Mouse (Mus musculus): ENCODE data around the gene Mfn1. TPM values are rescaled to one million over a fixed set of nuclear protein-coding genes. Genes with fewer than 3 reads are reported as not detected.

The Mfn1 gene
- total RNA-seq (2021), result 100 to 1,000 TPM in 1 of 2 experiments, 10 to 100 TPM in 1; 96.4 to 130 TPM
- long read RNA-seq, experiment 1, full-length matches to known transcripts, result 25 of 40 reads
- long read RNA-seq, experiment 1, partial matches to known transcripts, result 8 of 40 reads
- long read RNA-seq, experiment 1, other reads (novel, unspliced or antisense), result 7 of 40 reads
- long read RNA-seq, experiment 2, full-length matches to known transcripts, result 28 of 41 reads
- long read RNA-seq, experiment 2, partial matches to known transcripts, result 4 of 41 reads
- long read RNA-seq, experiment 2, other reads (novel, unspliced or antisense), result 9 of 41 reads

DNA sequence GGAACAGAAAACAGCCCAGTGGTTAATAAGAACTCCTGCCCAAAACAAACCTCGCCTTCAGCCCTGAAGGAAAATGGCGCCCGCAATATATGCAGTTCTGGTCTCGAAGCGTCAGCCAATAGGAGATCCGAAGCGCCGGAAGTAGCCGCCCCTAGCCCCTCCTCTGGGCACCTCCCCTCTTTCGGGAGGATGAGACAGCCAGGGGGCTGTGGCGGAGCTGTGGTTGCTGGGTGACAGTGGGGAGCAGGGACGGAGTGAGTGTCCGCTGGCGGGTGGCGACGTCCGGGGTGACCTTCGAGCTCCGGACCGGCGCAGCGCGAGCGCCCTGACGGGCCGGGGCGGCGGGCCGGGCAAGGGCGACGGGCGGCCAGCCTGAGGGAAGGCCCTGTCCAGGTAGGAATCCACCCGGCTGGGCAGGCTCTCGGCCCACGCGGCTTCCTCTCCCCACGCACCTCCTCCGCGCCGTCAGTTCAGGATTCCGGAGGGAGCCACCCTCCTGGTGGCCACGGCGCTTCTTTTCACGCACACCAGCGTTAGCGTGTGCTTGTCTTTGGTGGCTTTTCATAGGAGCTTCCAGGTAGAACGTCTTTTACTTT lies at the start of gene Mfn1:
Gene Mfn1 (plus strand): TSS at position 163 of the 596 bp plus-strand sequence.
- DNase-seq (ENCODE audit: low spot score in 2 of 2), result peak; percentile 85 to 95

DNA sequence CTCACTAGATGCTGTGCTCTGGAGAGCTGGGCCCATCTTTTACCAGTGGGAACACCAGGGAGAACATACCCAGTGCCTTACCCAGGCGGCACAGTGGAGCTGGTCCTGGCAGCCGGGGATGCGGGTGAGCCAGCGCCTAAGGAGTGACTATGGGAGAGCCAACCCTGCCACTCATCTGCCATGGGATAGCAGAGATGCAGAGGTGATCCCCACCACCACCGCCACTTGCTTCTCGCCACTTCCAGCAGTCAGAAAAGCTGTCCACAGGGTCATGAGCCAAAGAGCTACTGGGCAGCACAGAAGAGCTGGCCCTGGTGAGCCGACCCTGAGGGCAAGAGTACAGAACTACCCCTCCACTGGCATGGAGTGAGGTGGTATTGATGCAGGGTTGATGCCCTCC lies 49.3 kb upstream of the Mfn1 start:
- DNase-seq (ENCODE audit: low spot score in 2 of 2), result no peak

DNA sequence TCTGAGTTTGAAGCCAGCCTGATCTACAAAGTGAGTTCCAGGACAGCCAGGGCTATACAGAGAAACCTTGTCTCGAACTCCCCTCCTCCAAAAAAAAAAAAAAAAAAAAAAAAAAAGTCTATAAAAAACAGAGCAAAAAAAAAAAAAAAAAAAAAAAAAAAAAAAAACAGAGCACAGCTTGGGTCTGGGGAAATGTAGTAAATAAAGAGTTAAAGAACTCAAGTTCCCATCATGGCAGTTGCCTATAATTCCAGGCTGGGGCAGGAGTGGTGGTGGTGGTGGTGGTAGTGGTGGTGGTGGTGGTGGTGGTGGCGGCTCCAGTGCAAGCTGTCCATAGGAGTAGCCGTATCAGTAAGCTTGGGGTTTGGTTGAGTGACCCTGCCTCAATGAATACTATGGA lies 46.2 kb upstream of the Mfn1 start:
- no peak for DNase-seq (ENCODE audit: low spot score in 2 of 2)

DNA sequence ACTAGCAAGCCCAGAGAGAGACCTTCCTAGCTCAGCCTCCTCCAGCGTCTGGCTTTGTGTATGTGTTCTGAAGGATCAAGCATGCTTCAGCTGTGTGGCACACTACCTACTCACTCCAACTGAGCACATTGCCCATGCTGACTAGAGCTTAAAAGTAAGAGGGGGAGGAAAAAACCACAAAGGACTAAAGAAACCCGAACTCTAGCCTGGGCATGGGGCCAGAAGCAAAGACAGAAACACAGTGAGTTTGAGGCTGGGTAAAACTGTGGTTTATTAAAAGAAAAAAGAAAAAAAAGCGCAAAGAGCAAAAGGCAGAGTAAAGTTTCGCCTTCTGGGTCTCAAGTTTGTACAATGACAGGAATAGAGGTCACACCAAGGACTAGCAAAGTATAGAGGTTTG lies 42.7 kb upstream of the Mfn1 start:
- no peak for DNase-seq (ENCODE audit: low spot score in 2 of 2)

DNA sequence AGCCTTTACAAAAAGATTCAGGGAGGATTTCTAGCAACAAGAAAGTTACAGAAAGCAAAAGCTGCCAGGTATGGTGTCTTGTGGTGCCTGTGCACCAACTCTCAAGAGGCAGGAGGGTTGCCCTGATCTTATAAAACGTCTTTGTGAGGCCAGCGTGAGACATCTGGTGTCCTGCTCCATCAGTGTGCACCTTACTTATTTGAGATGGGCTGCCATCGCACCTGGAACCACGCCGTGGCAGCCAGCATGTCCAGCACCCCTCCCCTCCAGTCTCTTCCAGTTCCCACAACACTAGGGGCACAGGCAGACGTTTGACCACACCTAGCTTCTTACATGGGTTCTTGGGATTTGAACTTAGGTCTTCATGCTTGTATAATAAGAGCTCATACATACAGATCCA lies 41.1 kb upstream of the Mfn1 start:
- no peak for DNase-seq (ENCODE audit: low spot score in 2 of 2)

DNA sequence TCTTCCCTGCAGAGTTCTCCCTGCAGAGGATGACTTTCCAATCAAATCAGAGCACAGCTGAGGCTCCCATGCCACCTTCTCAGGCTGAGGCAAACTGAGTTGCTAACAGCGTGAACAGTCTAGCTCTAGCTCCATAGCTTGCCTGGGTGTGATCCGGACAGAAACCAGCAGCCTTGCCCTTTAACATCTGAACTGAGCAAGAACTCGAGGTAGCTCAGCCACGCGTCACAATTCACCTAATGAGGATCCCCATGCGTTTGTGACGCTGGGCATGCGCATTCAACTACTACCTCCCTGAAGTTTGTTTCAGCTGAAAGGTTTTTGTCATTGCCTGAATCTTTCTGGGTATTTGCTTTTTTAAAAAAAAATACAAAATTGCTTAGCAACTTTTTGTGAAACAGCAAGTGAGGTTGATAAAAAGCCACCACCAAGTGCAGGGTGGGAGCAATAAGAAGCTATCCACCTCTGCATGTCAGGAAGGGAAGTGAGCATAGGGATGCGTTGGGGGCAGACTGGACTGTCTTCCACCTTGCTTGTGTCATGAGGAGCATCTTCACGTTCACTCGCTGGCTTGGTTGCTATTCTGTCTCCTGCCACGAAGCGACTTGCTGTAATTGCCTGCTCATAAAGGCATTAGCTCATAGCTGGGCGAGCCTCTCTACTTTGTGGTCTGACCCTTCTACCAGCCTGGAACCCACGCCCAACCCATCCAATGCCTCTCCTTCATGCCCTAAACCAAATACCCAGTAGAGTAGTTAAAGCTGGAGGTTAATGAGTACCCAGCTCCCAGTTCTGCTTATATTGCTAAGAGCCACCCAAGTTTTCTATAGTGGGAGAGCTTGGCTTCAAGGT lies 39.0 kb upstream of the Mfn1 start:
- DNase-seq (ENCODE audit: low spot score in 2 of 2), result no peak

DNA sequence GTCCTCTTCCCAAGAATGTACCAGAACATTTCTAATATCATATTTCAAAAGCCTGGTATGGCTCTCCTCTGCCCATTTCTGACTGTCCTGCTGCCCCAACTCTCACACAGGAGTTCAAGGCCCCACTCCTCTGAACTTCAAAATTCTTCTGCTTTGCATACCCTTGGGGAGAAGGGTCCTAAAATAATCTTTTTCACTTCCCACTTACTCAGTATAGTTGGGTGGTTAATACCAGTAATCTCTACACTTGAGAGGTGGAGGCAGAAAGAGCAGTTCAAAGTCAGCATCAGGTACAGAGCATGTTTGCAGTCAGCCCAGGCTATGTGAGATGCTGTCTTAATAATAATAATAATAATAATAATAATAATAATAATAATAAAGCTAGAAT lies 38.3 kb upstream of the Mfn1 start:
- DNase-seq (ENCODE audit: low spot score in 2 of 2), result no peak

DNA sequence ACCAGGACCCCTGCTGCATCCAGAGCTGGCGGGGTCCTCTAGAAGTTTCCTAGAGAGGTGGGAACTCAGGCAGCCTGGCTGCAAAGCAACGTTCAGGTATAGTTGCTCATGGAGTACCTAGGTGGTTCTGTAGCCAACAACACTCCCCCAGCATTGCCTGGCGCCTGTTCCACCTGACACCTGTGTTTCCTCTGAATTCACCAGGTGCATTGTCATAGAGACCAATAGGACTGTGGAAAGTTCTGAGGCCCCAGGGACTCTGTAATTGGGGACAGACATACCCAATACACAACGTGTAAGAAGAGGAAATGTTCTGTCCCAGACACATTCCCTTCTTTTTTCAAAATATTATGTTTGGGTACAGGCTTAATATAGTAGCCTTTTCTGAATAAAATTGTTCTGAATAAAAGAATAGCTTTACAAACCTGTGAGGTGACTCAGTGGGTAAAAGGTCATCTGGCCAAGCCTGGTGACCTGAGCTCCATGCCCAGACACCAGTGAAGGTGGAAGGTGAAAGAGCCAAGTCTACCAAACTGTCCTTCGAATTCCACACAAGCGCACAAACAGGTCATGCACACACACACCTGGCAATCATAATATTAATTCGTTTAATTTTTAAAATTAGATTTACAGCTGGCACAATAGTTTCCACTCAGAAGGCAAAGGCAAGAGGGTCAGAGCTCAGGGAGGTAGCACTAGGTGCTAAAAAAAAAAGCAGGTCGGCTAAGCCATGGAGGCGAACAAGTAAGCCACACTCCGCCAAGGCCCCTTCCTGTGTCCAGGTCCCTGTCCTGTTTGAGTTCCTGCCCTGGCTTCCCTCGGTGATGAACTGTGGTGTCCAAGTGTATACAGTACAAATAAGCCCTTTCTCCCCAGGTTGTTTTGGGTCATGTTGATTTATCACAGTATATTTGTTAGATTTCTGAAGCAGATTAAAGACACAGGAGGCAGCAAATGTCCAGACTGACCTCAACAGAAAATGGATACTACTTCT lies 36.9 kb upstream of the Mfn1 start, which contains the start of gene Kcnmb3:
Gene Kcnmb3 (minus strand): TSS at position 135 of the 994 bp plus-strand sequence.
- DNase-seq (ENCODE audit: low spot score in 2 of 2), result no peak

DNA sequence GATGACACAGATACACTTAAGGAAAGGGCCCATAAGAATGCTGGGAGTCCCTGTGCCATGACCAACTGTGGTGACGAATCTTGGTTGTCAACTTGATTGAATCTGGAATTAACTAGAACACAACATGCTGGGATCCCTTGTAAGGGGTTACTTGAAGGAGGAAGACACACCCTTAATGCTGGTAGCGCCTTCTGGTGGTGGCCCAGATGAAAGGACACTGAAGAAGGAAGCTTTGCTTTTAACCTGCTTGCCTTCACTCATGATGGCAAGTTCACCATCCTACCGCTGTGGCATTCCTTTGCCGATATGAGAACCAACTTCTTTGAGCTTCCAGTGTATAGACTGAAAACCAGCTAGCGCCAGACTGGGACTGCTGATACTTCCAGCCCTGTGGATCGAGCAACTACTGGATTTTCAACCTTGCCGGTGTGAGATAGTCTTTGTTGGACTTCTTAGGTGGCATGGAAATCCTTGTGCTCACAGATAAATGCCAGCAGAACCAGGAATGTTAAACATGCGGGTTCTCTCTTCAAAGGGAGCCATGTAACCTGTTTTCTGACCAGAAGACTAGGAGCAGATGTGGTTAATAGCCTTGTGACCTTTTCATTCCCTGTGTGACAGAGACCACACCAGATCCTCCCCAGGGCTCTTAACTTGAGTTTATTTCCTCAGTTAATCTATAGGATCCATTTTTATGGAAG lies 34.7 kb upstream of the Mfn1 start:
- no peak for DNase-seq (ENCODE audit: low spot score in 2 of 2)

DNA sequence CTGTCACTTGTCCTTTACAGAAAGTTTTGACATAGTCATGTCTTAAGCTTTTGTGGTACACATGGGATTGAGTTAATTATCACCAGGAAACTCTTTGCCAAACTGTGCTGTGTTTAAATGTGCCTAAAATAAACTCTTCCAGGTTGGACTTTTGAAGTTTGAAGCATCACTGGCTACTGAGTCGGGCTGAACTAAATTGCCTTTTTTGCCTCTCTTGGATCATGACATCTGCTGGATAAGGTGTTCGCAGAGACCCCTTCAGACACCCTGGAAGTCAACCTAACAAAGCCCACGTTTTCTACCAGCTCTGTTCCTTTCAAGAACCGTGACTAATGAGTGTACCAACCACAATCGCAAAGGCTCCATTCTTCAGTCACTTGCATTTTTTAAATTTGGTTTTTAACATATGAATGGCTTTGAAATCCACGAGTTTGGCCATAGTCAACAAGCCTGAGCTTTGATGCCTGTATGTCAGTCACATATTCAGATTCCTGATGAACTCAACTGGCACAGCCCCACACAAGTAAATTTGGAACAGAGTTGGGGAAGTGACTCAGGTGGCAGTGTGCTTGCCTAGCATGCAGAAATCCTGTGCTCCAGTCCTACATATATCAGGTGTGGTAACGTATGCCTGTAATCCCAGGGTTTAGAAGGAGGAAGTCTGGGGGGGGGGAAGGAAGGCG lies 34.0 kb upstream of the Mfn1 start:
- no peak for DNase-seq (ENCODE audit: low spot score in 2 of 2)

DNA sequence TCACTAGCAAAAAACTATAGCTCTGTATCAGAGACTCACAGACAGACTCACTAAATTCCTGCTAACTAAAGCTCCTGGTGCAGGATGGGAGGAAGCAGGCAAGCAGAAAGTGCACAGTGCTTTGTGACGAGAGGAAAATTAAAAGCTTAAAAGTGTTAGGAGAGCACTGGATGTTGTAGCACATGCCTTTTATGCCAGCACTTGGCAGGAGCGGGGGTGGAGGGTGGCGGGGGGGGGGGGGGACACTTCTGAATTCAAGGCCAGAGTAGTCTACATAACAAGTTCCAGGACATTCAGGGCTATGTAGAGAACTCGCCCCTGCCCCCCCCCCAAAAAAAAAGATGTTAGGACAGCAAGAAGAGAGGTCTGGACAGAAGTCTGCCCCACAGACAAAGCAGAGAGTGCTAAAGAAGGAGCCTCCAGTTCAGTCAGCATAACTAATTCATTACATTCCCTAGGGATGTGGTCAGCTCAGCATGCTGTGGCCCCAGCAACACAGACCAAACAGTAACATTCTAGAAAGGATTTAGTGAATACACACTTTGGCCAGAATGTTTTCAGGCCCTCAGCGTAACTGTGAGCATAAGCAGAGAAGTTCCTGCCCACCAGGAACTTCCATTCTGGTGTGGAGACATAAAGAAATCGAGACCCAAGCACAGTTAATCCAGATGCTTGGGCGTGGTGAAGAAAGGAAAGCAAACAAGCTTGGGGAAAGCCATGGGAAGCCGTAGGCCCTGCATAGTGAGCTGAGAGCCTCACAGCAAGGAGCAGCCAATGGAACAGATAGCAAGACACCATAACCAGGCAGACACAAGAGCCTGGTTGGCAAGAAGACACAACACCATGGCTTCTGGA lies 33.2 kb upstream of the Mfn1 start:
- no peak for DNase-seq (ENCODE audit: low spot score in 2 of 2)

DNA sequence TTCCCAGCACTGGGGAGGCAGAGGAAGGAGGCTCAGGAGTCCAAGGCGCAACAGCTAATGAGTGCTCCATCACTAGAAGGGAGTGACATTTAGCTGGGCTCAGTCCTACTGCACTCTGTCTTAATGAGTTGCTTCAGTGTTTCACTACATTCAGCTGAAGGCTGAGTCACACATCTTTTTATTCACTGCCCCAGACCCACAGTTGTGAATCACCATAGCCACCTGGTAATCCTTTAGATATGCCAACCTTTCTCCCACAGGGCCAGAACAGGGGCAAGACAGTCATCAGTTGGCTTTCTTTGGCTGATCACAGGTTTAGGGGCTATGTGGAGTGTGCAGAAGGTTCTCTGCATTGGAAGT lies 32.6 kb upstream of the Mfn1 start:
- DNase-seq (ENCODE audit: low spot score in 2 of 2), result no peak

DNA sequence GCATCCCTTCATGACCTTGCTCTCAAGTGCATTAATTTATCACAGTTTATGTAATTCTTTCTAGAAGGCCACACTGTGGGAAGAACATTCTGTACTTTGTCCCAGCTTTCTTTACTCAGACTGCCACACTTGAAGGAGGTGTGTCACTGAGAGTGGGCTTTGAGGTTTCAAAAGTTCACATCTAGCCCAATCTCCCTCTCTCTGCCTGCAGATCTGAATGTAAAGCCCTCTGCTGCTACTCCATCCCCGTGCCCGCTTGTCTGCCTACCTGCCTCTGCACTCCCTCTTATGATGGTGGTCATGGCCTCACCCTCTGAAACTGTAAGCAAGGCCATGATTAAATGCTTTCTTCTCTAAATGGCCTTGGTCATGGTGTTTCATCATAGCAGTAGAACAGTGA lies 28.9 kb upstream of the Mfn1 start:
- DNase-seq (ENCODE audit: low spot score in 2 of 2), result no peak

DNA sequence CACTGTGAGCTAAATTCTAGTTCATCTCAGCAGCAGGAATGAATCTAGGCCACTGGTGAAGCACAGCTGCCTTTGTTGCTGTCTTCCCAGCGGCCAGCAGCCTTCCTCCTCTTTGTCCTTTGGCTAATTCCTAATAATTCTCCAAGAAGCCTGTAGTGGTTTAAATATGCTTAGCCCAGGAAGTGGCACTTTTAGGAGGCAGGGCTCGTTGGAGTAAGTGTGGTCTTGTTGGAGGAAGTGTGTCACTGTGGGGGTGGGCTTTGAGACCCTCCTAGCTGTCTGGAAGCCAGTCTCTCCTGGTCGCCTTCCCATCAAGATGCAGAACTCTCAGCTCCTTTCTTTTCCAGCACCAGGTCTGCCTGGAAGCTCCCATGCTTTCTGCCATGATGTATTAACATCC lies 23.4 kb upstream of the Mfn1 start:
- no peak for DNase-seq (ENCODE audit: low spot score in 2 of 2)

DNA sequence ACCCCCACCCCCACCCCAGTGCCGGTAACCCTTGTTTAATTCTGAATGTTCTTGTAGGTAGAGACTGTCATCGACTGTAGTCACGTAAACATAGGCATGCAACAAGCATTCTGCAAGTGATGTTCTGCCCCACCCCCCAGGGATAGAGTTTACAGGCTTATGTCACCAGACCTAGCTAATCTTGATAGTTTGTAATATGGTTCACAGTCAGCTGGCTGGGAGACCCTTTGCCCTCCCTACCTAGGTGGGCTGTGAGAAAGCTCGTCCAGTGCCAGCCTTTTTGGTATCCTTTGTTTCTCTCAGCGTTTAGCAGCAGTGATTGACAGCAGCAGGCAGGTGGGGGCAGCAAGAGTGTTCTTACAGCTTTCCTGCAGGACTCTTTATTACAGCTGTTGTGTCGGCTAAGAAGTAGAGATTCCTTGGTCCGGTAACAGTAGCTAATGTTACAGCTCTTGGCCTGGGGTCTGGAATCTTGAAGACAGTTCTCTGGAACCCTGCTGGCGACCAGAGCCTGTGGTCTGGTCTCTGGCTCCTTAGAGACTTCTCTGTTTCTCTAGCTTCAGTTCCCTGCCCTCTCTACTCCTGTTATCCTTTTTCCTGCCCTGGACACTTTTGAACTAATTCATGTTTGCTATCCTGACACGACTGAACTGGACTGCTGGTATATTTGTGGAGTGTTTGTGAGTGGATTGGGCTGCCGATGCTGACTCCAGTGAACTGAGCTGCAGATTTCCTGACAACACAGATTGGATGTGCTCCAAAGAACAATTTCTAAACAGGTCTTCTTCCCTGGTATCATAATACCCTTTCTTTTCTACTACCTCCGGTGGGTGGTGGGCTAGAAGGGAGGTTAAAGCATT lies 22.7 kb upstream of the Mfn1 start:
- DNase-seq (ENCODE audit: low spot score in 2 of 2), result no peak

DNA sequence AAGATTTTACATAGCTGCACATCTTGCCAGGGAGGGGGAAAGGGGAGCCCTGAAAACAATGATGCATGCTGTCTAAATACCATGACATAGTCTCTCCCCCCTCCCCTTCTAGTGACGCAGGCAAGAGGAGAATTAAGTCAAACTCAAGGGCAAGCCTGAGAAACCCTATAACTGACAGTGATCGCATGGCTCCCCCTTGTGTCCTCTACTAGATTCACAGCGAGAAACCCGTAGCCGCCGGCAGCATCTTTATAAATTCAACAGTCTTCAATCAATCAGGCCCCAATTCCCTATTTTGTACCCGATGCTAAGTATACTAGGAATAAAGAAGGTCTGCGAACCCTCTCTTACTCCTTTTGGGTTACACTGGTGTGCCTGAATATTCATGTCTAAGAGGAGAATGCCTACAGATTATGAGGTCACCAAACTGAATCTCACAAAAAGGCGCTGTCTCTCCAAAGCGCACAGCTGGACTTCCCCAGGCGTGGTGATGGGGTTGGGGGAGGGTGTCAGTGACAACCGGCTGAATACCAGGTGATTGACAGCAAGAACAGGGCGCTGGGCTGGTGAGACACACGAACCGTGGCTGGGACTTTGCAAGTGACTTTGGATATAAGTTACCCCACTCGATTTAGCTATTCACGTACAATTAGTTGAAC lies 20.5 kb upstream of the Mfn1 start:
- peak; percentile 68 to 75 for DNase-seq (ENCODE audit: low spot score in 2 of 2)

Measured in layer of hippocampus, postnatal 14 days (tissue).